8 mouse cellular contexts compared by ENCODE assay signal in genomic region chr10:17725644-17726372, GRCm38 (mm10). TPM values are rescaled to one million over a fixed set of nuclear protein-coding genes. Genes with fewer than 3 reads are reported as not detected.
DNase-seq lines count a peak whose midpoint lies in the region; ATAC-seq and TF ChIP-seq lines count a peak whose summit lies in the region.

No protein-coding gene starts in this region.

- H3K4me1 ChIP-seq in embryonic facial prominence, embryonic 12.5 days = peaks cover 16% of the 10 kb centered on the region; the same call in 1 of the 2 replicates
- peaks cover 3% of the 10 kb centered on the region; the same call in 1 of the 2 replicates for H3K4me1 ChIP-seq in intestine, postnatal 0 days (replicated peaks; ENCODE audit: control insufficient read depth, insufficient read depth, low read length)
- peaks cover 26% of the 10 kb centered on the region for H3K4me1 ChIP-seq in midbrain, embryonic 14.5 days (ENCODE audit: control insufficient read depth, insufficient read depth, low read length)

- no peaks in the 10 kb centered on the region for H3K27me3 ChIP-seq in embryonic facial prominence, embryonic 12.5 days
- H3K27me3 ChIP-seq in intestine, postnatal 0 days (replicated peaks; ENCODE audit: control insufficient read depth, insufficient read depth, low read length) = no peaks in the 10 kb centered on the region
- no peaks in the 10 kb centered on the region for H3K27me3 ChIP-seq in midbrain, embryonic 14.5 days (ENCODE audit: control insufficient read depth, insufficient read depth, low read length)

- H3K36me3 ChIP-seq in embryonic facial prominence, embryonic 12.5 days = no peaks in the 10 kb centered on the region
- H3K36me3 ChIP-seq in intestine, postnatal 0 days (ENCODE audit: control insufficient read depth, insufficient read depth) = peaks cover 3% of the 10 kb centered on the region; the same call in 1 of the 2 replicates
- no peaks in the 10 kb centered on the region for H3K36me3 ChIP-seq in midbrain, embryonic 14.5 days (ENCODE audit: control insufficient read depth, insufficient read depth, low read length)

- no peak overlapping the region for H3K27ac ChIP-seq in embryonic facial prominence, embryonic 12.5 days
- peak overlapping the region; percentile 69; the same call in 1 of the 2 replicates for H3K27ac ChIP-seq in intestine, postnatal 0 days (ENCODE audit: low read depth, low read length)
- no peak overlapping the region for H3K27ac ChIP-seq in midbrain, embryonic 14.5 days (replicated peaks; ENCODE audit: low read depth, low read length)

- DNase-seq in kidney, adult 11 months = peak; percentile 17
- no peak for DNase-seq in kidney, postnatal 10 days
- DNase-seq in midbrain, embryonic 14.5 days = peak; percentile 22
- no peak for DNase-seq in yolk sac, embryonic 10.5 days (ENCODE audit: low spot score)
- DNase-seq in right cerebral cortex, postnatal 14 days = no peak
- DNase-seq in urinary bladder, postnatal 14 days (ENCODE audit: low spot score) = no peak

- TF ChIP-seq CTCF in intestine, postnatal 0 days (IDR thresholded peaks at IDR 0.05; ENCODE audit: low read depth) = no peak

- H3K4me3 ChIP-seq in embryonic facial prominence, embryonic 12.5 days = peak overlapping the region; percentile 22; the same call in 1 of the 2 replicates
- peak overlapping the region; percentile 100 for H3K4me3 ChIP-seq in intestine, postnatal 0 days (ENCODE audit: low read depth, low read length)
- H3K4me3 ChIP-seq in midbrain, embryonic 14.5 days (replicated peaks; ENCODE audit: low read depth, low read length) = peak overlapping the region; percentile 95

- H3K9me3 ChIP-seq in embryonic facial prominence, embryonic 12.5 days = no peaks in the 10 kb centered on the region
- H3K9me3 ChIP-seq in intestine, postnatal 0 days (ENCODE audit: control insufficient read depth) = no peaks in the 10 kb centered on the region
- H3K9me3 ChIP-seq in midbrain, embryonic 14.5 days (ENCODE audit: control insufficient read depth, low read length) = no peaks in the 10 kb centered on the region

- H3K4me2 ChIP-seq in embryonic facial prominence, embryonic 12.5 days (replicated peaks) = peak overlapping the region; percentile 76
- H3K4me2 ChIP-seq in intestine, postnatal 0 days (replicated peaks; ENCODE audit: low read depth) = peak overlapping the region; percentile 81
- H3K4me2 ChIP-seq in midbrain, embryonic 14.5 days (ENCODE audit: low read length) = peak overlapping the region; percentile 80

- no peak for ATAC-seq in embryonic facial prominence, embryonic 12.5 days (ENCODE audit: insufficient number of reproducible peaks, insufficient read depth, low FRiP score, low TSS enrichment)
- ATAC-seq in intestine, postnatal 0 days = no peak
- no peak for ATAC-seq in midbrain, embryonic 14.5 days (ENCODE audit: low FRiP score, low TSS enrichment)

- H3K9ac ChIP-seq in embryonic facial prominence, embryonic 12.5 days = no peak overlapping the region; the same call in 1 of the 2 replicates
- H3K9ac ChIP-seq in intestine, postnatal 0 days (ENCODE audit: low read depth, low read length) = 0 out of 2 replicates have a peak overlapping the region, but pooled peaks have one; percentile 22
- no peak overlapping the region; the same call in 1 of the 2 replicates for H3K9ac ChIP-seq in midbrain, embryonic 14.5 days (replicated peaks; ENCODE audit: low read length)

- 34% methylated on average over 7 of the region's 7 CpGs for WGBS in embryonic facial prominence, embryonic 12.5 days
- 42% methylated on average over 7 of the region's 7 CpGs for WGBS in intestine, postnatal 0 days
- WGBS in midbrain, embryonic 14.5 days = 43% methylated on average over 7 of the region's 7 CpGs

RNA-seq across cellular contexts. Expression of gene Cited2, which starts 2.8 kb away (rescaled TPM):
- 40.5 and 43.8 TPM in 2 replicates for polyA plus RNA-seq in embryonic facial prominence, embryonic 12.5 days (2016; fragmentation: Nextera tagmentation; extraction: Ambion mirVana)
- polyA plus RNA-seq in intestine, postnatal 0 days (2015; fragmentation: Nextera tagmentation; extraction: Ambion mirVana) = 41.8 and 47.0 TPM in 2 replicates
- polyA plus RNA-seq in midbrain, embryonic 14.5 days (2014; fragmentation: Nextera tagmentation; extraction: Ambion mirVana) = 71.2 and 71.7 TPM in 2 replicates

Comparison
In these comparisons a context has a peak if more than half of its experiments do, and no peak if none do; other contexts are left out.
1. DNase-seq: peak in kidney, adult 11 months (single experiment) and midbrain, embryonic 14.5 days (single experiment); none in kidney, postnatal 10 days (single experiment), yolk sac, embryonic 10.5 days (single experiment), right cerebral cortex, postnatal 14 days (single experiment) and urinary bladder, postnatal 14 days (single experiment).
2. H3K4me3 ChIP-seq: peak in every context shown above with its lines; median percentile 100 in intestine, postnatal 0 days; 95 in midbrain, embryonic 14.5 days; 22 in embryonic facial prominence, embryonic 12.5 days.
3. Peak in every context shown above with its lines, with median percentiles within 50 percentile points of each other: H3K4me2 ChIP-seq.